Mouse (Mus musculus): ENCODE data around the gene Trim25. TPM values are rescaled to one million over a fixed set of nuclear protein-coding genes. Genes with fewer than 3 reads are reported as not detected.

Trim25 gene
- polyA plus RNA-seq, 1 experiment from 2014 or later: 5.5 TPM

DNA sequence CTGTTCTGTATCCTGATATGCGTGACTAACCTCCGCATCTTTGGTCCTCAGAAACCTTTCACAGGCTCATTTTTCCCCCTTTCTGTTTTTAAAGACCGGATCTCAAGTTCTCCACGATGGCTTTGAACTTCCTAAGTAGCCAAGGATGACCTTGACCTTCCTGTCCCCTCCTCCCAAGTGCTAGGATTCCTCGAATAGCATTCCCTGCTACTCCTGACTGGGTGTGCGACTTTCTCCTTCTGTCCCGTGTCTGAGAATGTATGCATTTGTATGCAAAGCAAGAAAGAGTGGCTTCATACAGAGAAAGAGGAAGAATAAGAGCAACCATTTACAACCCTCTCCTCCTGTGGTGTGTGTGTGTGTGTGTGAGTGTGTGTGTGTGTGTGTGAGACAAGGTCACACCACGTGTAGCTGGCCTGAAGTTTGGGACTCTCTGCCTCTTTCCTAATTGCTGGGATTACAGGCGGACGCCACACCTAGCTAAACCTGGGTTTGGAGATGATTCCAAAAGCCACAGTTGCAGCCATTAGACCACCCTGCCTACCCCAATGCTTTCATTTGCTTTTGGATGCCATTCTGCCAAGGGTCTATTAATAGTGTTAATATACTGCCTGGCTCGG, 68.8 kb downstream of the Trim25 start:
- no peak for ATAC-seq (ENCODE audit: low FRiP score)
- H3K9ac ChIP-seq (replicated peaks): no peak overlapping the region
- no peaks in the 10 kb centered on the region for H3K9me3 ChIP-seq (replicated peaks)
- H3K27me3 ChIP-seq (replicated peaks): no peaks in the 10 kb centered on the region
- H3K36me3 ChIP-seq: no peaks in the 10 kb centered on the region
- no peak overlapping the region for H3K4me2 ChIP-seq
- no peak overlapping the region; the same call in 1 of the 2 replicates for H3K27ac ChIP-seq (replicated peaks)
- no peaks in the 10 kb centered on the region for H3K4me1 ChIP-seq
- no peak overlapping the region for H3K4me3 ChIP-seq (replicated peaks)
- 60% methylated on average over 11 of the region's 11 CpGs for WGBS

DNA sequence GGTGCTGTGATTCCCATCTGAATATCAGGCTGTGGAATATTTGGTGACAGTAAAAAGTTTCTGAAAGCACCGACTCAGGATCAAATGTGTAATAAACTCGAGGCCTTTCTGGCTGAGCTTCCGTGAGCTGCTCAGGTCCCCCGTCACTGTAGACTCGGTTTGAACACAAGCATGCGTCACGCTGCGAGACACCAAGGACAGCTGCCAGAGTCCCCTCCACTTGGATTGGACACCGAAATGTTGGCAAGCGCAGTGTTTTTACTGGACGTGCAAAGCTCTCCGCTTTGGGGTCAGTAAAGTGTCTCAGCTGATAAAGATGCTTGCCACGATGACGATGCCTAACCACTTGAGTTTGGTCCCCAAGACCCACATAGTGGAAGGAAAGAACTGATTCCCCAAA, 69.5 kb downstream of the Trim25 start:
- ATAC-seq (ENCODE audit: low FRiP score): no peak
- WGBS: 91% methylated on average over 14 of the region's 14 CpGs
- Histone ChIP-seq H3K27ac (replicated peaks) (no peak overlapping the region), H3K36me3 (no peaks in the 10 kb centered on the region), H3K27me3 (replicated peaks) (no peaks in the 10 kb centered on the region), H3K9ac (replicated peaks) (no peak overlapping the region), H3K9me3 (replicated peaks) (no peaks in the 10 kb centered on the region), H3K4me2 (no peak overlapping the region), H3K4me3 (replicated peaks) (no peak overlapping the region), H3K4me1 (no peaks in the 10 kb centered on the region)

DNA sequence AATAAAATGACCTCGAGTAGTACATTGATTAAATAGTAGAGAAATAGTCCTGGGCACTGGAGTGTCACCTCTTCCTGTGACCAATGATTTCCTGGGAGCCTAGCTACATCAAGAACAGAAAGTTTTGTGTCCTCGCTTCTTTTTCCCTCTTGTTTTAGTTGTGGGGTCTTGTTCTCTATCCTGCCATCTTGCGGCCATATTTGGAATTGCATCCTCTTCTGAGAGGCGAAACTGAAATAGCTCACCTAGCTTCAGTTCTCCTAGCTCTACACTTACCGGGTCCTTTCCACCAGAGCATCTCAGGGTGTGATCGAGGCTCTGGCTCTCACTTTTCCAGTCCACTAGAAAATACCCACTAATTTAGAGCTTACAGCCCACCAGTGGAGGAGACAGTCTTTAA, 70.1 kb downstream of the Trim25 start:
- ATAC-seq (ENCODE audit: low FRiP score): no peak

More for the DNA sequence above, 70.1 kb downstream of the Trim25 start:
- no peak overlapping the region for H3K27ac ChIP-seq (replicated peaks)
- H3K36me3 ChIP-seq: no peaks in the 10 kb centered on the region
- H3K4me3 ChIP-seq (replicated peaks): no peak overlapping the region
- H3K4me1 ChIP-seq: no peaks in the 10 kb centered on the region
- H3K9ac ChIP-seq (replicated peaks): no peak overlapping the region
- 25% methylated on average over 6 of the region's 6 CpGs for WGBS
- H3K27me3 ChIP-seq (replicated peaks): no peaks in the 10 kb centered on the region
- no peaks in the 10 kb centered on the region for H3K9me3 ChIP-seq (replicated peaks)
- H3K4me2 ChIP-seq: no peak overlapping the region

Other genes with a start within 250 kb of the Trim25 start
- 26.0 and 27.6 TPM in 2 replicates for gene Akap1, start 134.8 kb upstream of the Trim25 start, polyA plus RNA-seq (2015; fragmentation: Nextera tagmentation; extraction: Ambion mirVana)
- gene Scpep1, start 43.9 kb upstream of the Trim25 start, polyA plus RNA-seq (2015; fragmentation: Nextera tagmentation; extraction: Ambion mirVana): 29.6 and 35.0 TPM in 2 replicates
- not detected in 2 replicates for gene Elobl, start 32.4 kb upstream of the Trim25 start, polyA plus RNA-seq (2015; fragmentation: Nextera tagmentation; extraction: Ambion mirVana)
- gene Coil, start 29.1 kb upstream of the Trim25 start, polyA plus RNA-seq (2015; fragmentation: Nextera tagmentation; extraction: Ambion mirVana): 26.0 and 28.5 TPM in 2 replicates
- gene Dgke, start 67.5 kb downstream of the Trim25 start, polyA plus RNA-seq (2015; fragmentation: Nextera tagmentation; extraction: Ambion mirVana): 16.0 and 17.5 TPM in 2 replicates
- gene Gm525, start 74.5 kb downstream of the Trim25 start, polyA plus RNA-seq (2015; fragmentation: Nextera tagmentation; extraction: Ambion mirVana): 9.3 TPM in 1 of 2 replicates, not detected in the other

Data from neural tube, embryonic 15.5 days (tissue).